Mouse (Mus musculus): Measurements from ENCODE around the gene Dennd5b.

DNA sequence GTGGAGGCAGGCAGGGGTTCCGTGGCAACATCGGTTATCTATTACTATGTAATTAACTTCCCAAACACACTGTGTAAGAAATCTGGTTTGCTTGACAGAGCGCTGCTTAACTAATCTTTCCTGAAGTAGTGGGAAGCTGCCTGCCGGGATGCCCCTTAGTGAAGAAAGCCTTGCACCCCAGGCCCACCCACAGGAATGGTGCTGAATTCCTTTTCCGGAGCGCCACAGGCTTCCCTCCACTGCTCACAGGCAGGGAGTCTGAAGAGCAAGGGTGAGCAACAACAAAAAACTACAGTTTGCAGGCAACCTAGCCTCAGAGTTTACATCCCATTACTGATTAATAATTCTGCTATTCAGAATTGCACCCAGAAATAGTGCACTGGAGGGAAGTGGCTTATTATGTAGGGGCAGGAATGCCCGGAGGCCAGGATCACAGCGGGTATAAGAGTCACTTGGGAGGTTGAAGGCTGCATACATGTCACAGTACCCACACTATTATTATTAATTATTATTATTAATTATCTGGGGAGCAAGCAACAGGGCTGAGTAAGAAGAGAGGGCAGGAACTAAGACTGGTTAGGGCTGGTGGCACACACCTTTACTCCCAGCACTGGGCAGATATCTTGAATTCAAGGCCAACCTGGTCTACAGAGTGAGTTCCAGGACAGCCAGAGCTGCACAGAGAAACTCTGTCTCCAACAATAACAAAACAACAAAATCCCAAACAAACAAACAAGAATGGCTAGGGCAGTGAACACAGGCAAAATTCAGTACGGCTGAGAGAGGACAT, 129.2 kb downstream of the Dennd5b start:
- no peak for TF ChIP-seq CTCF (IDR thresholded peaks at IDR 0.05; ENCODE audit: low read depth)
- TF ChIP-seq EP300 (IDR thresholded peaks at IDR 0.05; ENCODE audit: low read depth), result no peak

Data from liver, embryonic 14.5 days (tissue).